Mouse (Mus musculus) intestine, embryonic 16.5 days (tissue): ENCODE data around the gene Chrna10. TPM values are rescaled to one million over a fixed set of nuclear protein-coding genes. Genes with fewer than 3 reads are reported as not detected.

Experiments used
- ATAC-seq: fragments of 200-750 bp; cut with Nextera tagmentation; 2 replicates; pipeline ENCODE4 v1.8.0; 2017; ENCODE audit warnings: moderate TSS enrichment, moderate library complexity
- H3K27ac ChIP-seq: fragments of 300-500 bp; sonication (generic); 2 replicates; pipeline ENCODE4 v1.5.1; 2014; ENCODE audit warnings: mild to moderate bottlenecking, low read length
- H3K27me3 ChIP-seq: fragments of 300-500 bp; sonication (generic); replicated peaks from 2 replicates; pipeline ENCODE4 v1.6.1; 2014; ENCODE audit warnings: low read length, control low read depth, mixed read lengths; ENCODE audit not compliant: control insufficient read depth, insufficient read depth
- H3K36me3 ChIP-seq: fragments of 300-500 bp; sonication (generic); 2 replicates; pipeline ENCODE4 v1.6.1; 2014; ENCODE audit warnings: low read length, control low read depth; ENCODE audit not compliant: control insufficient read depth, insufficient read depth
- H3K4me1 ChIP-seq: fragments of 300-500 bp; sonication (generic); 2 replicates; pipeline ENCODE4 v1.6.1; 2014; ENCODE audit warnings: low read length, control low read depth, mixed read lengths; ENCODE audit not compliant: control insufficient read depth, insufficient read depth
- H3K4me2 ChIP-seq: fragments of 300-500 bp; sonication (generic); 2 replicates; pipeline ENCODE4 v1.6.1; 2014; ENCODE audit warnings: low read depth, low read length, control low read depth
- H3K4me3 ChIP-seq: fragments of 300-500 bp; sonication (generic); 2 replicates; pipeline ENCODE4 v1.5.1; 2014; ENCODE audit warnings: mild to moderate bottlenecking, low read length
- H3K9ac ChIP-seq: fragments of 300-500 bp; sonication (generic); 2 replicates; pipeline ENCODE4 v1.6.1; 2014; ENCODE audit warnings: low read depth, low read length
- H3K9me3 ChIP-seq: fragments of 300-500 bp; sonication (generic); 2 replicates; pipeline ENCODE4 v1.6.1; 2016; ENCODE audit warnings: low read length, control low read depth; ENCODE audit not compliant: control insufficient read depth
- WGBS: fragments of 180-500 bp; shearing (Covaris S2); extraction: QIAGEN DNeasy Blood & Tissue Kit; methylation state at CpG from one replicate; pipeline ENCODE4 v1.1.7; 2014; 5-methylcytosine and 5-hydroxymethylcytosine counted together
- polyA plus RNA-seq: library from polyadenylated mRNA; unstranded; fragments of >200 nt; fragmentation: Nextera tagmentation; extraction: Ambion mirVana; gene quantifications from 2 replicates; pipeline ENCODE4 v1.2.1, GENCODE M21; 2015

The Chrna10 gene
- polyA plus RNA-seq, 1 experiment from 2014 or later, result 0.10 TPM

DNA sequence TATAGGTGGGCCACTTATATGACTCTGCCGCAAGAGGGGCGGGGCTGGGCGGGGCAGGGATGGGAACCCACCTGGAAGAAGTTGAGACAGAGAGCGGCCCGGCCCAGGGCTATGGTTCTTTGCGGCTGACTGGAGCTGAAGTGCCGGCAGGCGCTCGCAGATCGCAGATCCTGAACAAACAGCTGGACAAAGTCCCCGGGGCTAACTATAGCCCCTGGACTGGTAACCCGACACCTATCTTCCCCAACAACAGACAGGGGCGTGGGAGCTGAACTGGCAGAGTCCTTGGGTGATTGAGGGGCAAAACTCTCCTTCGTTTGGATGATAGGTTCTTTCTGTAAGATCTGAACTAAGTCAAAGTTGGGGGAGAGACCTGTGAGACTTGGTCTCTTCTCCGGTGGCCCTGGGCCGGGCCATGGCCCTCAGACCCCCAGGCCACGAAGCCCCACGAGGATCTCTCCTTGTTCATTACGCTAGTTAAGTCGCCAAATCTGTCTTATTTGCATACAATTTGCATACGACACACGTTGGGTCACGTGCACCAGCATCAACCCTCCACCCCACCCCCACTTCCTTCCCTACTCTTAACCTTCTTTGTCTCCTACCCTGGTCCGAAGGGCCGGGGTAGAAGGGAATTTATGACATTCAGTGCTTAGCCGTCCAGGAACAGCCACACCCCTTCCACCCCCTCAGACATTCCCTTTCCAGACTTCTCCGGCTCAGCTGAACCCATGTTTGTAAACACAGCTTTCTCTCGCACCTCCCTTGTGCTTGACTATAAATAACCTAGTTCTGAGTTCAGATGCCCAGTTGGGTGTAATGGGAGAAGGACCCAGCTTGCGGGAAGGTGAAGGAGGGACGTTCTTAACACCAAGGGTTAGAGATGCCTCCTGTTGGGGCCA, 16.6 kb downstream of the Chrna10 start:
- ATAC-seq, result peak; percentile 75

DNA sequence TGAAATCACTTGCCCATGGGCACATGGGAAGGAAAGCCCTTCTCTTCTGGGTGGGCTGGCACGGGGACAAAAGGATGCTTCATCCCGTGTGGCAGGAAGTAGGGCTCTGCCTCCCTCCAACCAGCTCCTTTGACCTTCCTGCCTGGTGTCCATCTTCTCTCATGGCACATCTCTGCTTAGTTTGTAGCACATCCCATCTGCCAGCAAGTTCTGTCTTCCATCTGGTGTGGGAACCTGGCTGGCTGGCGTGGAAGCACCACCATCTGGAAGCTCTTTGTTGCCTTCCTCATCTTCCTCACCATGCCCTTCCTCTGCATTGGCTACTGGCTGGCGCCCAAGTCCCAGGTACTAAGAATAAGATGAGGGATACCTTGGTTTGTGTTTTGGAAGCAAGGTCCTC, 29.3 kb downstream of the Chrna10 start:
- H3K36me3 ChIP-seq, result peaks cover 6% of the 10 kb centered on the region; the same call in 1 of the 2 replicates
- no peaks in the 10 kb centered on the region for H3K9me3 ChIP-seq
- no peak overlapping the region for H3K9ac ChIP-seq
- no peaks in the 10 kb centered on the region for H3K4me1 ChIP-seq
- WGBS, result 87% methylated on average over 4 of the region's 4 CpGs
- no peak overlapping the region for H3K4me2 ChIP-seq
- H3K27ac ChIP-seq, result no peak overlapping the region
- no peak overlapping the region for H3K4me3 ChIP-seq
- no peaks in the 10 kb centered on the region for H3K27me3 ChIP-seq
- ATAC-seq, result no peak

More for the DNA sequence above, 16.6 kb downstream of the Chrna10 start:
- Histone ChIP-seq H3K36me3 (no peaks in the 10 kb centered on the region), H3K27me3 (no peaks in the 10 kb centered on the region), H3K27ac (no peak overlapping the region; the same call in 1 of the 2 replicates), H3K4me2 (peak overlapping the region; percentile 72), H3K4me3 (peak overlapping the region; percentile 37), H3K9ac (peak overlapping the region; percentile 27), H3K4me1 (peaks cover 13% of the 10 kb centered on the region), H3K9me3 (no peaks in the 10 kb centered on the region)
- 5% methylated on average over 30 of the region's 30 CpGs for WGBS

DNA sequence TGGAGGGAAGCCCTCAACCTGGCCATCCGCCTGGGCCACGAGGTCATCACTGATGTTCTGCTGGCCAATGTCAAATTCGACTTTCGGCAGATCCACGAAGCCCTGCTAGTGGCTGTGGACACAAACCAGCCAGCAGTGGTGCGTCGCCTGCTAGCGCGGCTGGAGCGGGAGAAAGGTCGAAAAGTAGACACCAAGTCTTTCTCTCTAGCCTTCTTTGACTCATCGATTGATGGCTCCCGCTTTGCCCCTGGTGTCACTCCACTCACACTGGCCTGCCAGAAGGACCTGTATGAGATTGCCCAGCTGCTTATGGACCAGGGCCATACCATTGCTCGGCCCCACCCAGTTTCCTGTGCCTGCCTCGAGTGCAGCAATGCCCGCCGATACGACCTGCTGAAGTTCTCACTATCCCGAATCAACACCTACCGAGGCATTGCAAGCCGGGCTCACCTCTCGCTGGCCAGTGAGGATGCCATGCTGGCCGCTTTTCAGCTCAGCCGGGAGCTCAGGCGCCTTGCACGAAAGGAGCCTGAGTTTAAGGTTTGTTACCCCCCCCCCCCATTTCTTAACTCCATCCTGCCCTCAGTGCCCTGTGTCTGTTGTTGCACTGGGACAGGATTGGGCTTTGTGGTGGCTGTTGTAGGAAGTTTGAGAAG, 32.5 kb downstream of the Chrna10 start:
- no peak overlapping the region for H3K27ac ChIP-seq
- ATAC-seq, result no peak
- H3K4me2 ChIP-seq, result no peak overlapping the region
- no peak overlapping the region for H3K4me3 ChIP-seq
- H3K9me3 ChIP-seq, result no peaks in the 10 kb centered on the region
- peaks cover 12% of the 10 kb centered on the region; the same call in 1 of the 2 replicates for H3K36me3 ChIP-seq
- no peaks in the 10 kb centered on the region for H3K4me1 ChIP-seq
- WGBS, result 79% methylated on average over 26 of the region's 26 CpGs
- no peaks in the 10 kb centered on the region for H3K27me3 ChIP-seq
- no peak overlapping the region for H3K9ac ChIP-seq

DNA sequence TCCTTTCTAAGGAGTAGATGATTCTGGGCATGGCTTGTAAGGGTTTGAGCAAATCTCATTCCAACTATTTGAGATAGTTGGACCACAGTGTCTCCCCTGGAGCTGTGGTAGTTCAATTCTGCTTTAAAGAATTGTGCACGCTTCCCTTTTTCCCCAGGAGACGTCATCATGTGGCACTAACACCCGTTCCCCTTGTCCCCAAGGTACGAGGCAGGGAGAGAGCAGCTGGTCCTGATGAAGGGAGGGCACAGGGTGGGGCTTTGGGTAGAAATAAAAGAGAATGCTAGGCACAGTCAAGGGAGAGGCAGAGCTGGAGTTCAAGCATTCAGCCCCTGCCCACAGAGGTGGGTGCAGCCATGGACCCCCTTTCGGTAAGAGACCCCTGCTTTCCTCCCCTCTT, 33.8 kb downstream of the Chrna10 start, which contains the start of gene Trpc2:
Gene Trpc2, plus strand, starts transcription at position 301 of the 400 bp plus-strand sequence.
- no peak for ATAC-seq
- no peak within 1 kb of the TSS for H3K27ac ChIP-seq
- peaks cover 18% of the 10 kb centered on the region for H3K36me3 ChIP-seq
- H3K9me3 ChIP-seq, result no peaks in the 10 kb centered on the region
- no peak within 1 kb of the TSS for H3K9ac ChIP-seq
- no peaks in the 10 kb centered on the region for H3K27me3 ChIP-seq
- H3K4me3 ChIP-seq, result no peak within 1 kb of the TSS
- no peak within 1 kb of the TSS for H3K4me2 ChIP-seq
- 78% methylated on average over 5 of the region's 5 CpGs for WGBS
- no peaks in the 10 kb centered on the region for H3K4me1 ChIP-seq

DNA sequence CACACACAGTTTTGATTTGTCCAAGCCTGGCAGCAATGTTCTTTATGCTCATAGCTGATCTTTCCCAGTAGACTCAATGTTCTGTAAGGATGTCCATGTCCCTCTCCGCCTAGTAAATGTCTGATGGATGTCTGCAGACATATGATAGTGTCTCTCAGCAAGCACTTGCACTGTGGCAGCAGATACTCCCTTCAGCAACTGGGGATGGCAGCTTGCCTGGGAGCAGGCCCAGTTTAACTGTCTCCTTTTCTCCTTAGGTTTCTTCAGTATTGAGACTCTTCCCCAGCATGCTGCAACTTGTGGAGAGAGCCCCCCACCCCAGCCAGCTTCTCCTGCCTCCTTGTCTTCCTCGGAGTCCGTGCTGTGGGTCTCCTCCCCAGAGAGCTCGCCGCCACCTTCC, 34.8 kb downstream of the Chrna10 start:
- Histone ChIP-seq H3K9me3 (no peaks in the 10 kb centered on the region), H3K9ac (no peak overlapping the region), H3K27ac (no peak overlapping the region), H3K27me3 (no peaks in the 10 kb centered on the region), H3K4me3 (no peak overlapping the region), H3K4me2 (no peak overlapping the region), H3K36me3 (peaks cover 18% of the 10 kb centered on the region), H3K4me1 (no peaks in the 10 kb centered on the region)
- no peak for ATAC-seq
- 95% methylated on average over 5 of the region's 5 CpGs for WGBS

DNA sequence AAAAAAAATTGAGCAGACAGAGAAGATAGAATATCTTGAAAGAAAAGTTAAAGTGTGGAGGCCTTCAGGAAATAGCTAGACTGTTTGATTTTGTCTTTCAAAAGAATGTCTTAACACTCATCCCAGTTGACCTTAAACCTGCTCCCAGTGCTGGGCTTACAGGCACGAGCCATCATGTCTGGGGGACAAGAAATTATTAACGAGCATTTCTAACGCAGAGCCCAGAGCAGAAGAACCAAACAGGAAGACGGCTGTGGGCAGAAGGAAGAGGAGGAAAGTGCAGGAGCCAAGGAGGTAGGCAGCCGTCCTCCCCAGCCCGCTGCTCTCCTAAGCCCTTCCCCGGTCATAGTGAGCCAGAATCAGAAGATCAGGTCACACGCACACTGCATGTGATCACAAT, 36.3 kb downstream of the Chrna10 start:
- H3K4me2 ChIP-seq, result no peak overlapping the region
- no peaks in the 10 kb centered on the region for H3K27me3 ChIP-seq
- no peaks in the 10 kb centered on the region for H3K4me1 ChIP-seq
- 80% methylated on average over 8 of the region's 8 CpGs for WGBS
- no peaks in the 10 kb centered on the region for H3K9me3 ChIP-seq
- no peak overlapping the region for H3K4me3 ChIP-seq
- H3K27ac ChIP-seq, result no peak overlapping the region
- no peak for ATAC-seq
- H3K36me3 ChIP-seq, result peaks cover 20% of the 10 kb centered on the region
- H3K9ac ChIP-seq, result no peak overlapping the region

DNA sequence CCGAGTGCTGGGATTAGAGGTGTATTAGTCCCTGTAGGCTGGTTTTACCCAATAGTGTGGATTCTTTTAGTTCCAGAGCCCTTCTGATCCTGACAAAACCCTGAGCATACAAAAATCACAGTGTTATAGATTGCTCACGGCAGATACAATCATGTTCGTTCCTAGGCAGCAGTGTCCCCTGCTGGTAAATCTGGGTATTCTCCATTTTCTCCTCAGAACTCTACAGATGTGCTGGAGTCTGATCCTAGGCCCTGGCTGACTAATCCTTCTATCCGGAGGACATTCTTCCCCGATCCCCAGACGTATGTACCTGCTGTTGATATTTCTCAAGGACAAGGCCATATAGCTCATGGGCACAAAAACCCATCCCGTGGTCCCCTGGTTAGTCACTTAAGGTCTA, 38.1 kb downstream of the Chrna10 start:
- WGBS, result 69% methylated on average over 7 of the region's 7 CpGs
- H3K9me3 ChIP-seq, result no peaks in the 10 kb centered on the region
- peaks cover 23% of the 10 kb centered on the region for H3K36me3 ChIP-seq
- no peak overlapping the region for H3K4me2 ChIP-seq
- ATAC-seq, result 0 out of 2 replicates have a peak, but pooled peaks have one; percentile 31
- no peaks in the 10 kb centered on the region for H3K27me3 ChIP-seq
- H3K4me3 ChIP-seq, result no peak overlapping the region
- H3K27ac ChIP-seq, result no peak overlapping the region
- no peak overlapping the region for H3K9ac ChIP-seq
- H3K4me1 ChIP-seq, result no peaks in the 10 kb centered on the region

DNA sequence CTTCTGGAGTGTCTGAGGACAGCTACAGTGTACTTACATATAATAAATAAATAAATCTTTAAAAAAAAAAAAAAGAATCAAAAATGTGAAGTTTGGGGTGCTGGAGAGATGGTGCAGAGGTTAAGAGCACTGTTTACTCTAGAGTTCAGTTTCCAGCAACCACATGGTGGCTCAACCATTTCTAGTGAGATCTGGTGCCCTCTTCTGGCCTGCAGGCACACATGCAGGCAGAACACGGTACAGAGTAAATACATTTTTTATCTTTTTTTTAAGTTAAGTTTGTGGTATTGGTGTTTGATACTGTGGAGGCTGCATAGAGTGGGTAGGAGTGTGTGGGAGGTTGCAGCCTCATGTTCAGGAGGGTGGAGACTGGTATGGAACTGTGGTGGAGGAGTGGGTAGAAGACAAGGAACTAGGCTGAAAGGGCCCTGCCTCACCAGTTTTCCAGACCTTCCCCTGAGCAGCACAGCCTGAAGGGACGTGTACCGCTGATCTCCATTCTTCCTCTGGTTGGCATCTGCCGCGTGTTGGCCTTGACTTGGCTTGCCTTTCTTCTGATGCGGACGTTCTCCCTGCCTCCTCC, 39.8 kb downstream of the Chrna10 start:
- H3K9ac ChIP-seq, result no peak overlapping the region
- H3K4me3 ChIP-seq, result no peak overlapping the region
- H3K4me1 ChIP-seq, result no peaks in the 10 kb centered on the region
- H3K27me3 ChIP-seq, result no peaks in the 10 kb centered on the region
- peaks cover 18% of the 10 kb centered on the region; the same call in 1 of the 2 replicates for H3K36me3 ChIP-seq
- ATAC-seq, result no peak
- no peaks in the 10 kb centered on the region for H3K9me3 ChIP-seq
- WGBS, result 85% methylated on average over 7 of the region's 7 CpGs
- H3K4me2 ChIP-seq, result no peak overlapping the region
- H3K27ac ChIP-seq, result no peak overlapping the region

DNA sequence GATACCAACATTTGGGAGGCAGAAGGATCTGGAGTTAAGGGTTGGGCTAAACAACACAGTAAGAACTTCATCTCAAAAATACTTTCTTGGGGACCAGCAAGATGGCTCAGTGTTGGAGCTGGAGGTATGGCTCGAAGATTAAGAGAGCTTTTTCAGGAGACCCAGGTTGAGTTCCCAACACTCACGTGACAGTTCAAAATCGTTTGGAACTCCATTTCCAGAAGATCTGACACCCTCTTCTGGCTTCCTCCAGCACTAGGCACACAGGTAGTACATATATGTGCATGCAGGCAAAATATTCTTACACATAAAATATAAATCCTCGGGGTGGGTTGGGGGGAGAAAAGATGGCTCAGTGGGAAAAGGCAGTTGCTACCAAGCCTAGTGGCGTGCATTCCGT, 50.3 kb downstream of the Chrna10 start:
- 56% methylated on average over 6 of the region's 6 CpGs for WGBS
- Histone ChIP-seq H3K36me3 (no peaks in the 10 kb centered on the region), H3K27me3 (no peaks in the 10 kb centered on the region), H3K4me2 (peak overlapping the region; percentile 61), H3K9ac (peak overlapping the region; percentile 54), H3K4me3 (peak overlapping the region; percentile 57), H3K9me3 (no peaks in the 10 kb centered on the region), H3K4me1 (peaks cover 20% of the 10 kb centered on the region), H3K27ac (no peak overlapping the region)
- ATAC-seq, result no peak
